Mouse (Mus musculus): ENCODE data around the gene Cisd2. TPM values are rescaled to one million over a fixed set of nuclear protein-coding genes. Genes with fewer than 3 reads are reported as not detected.
A peak's percentile ranks its signal among the peaks of the same experiment; 100 is the strongest.

The Cisd2 gene
- polyA plus RNA-seq, 1 experiment from 2014 or later: 28.9 TPM

DNA sequence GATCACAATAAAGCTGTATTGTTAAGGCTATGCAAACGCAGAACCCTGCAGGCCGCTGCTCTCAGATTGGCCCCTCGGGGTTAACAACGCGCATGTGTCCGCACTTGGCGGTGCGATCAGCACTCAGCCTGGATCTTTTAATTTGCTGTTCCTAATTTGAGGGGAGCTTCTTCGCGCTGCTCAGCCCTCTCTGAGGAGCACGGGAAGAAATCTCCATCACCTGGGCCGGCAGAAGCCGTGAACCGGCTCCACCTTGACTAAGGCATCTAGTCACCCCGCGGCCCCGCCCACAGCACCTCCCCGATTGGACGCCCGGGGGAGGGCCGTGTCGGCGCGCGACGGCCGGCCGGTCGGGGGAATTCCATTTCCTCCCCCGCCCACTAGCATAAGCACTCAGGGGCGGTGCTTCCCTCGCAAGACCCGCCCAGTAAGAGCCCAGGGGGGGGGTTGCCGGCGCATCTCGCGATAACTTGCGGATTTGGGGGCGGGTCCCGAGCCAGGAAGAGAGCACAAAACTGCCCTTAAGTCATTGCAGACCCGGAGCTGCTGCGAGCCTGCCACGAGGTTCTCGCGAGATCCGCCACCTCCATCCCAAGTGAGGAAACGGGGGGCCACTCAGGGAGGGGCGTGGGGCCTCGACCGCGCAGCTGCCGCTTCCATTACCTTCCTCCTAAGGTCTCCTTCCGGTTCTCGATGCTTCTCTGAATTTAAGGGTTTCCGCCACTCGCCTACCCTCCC, 14.2 kb upstream of the Cisd2 start, which contains the start of gene Ube2d3:
TSS of gene Ube2d3 (plus strand) at position 392 of the 738 bp plus-strand sequence.
- Histone ChIP-seq H3K27me3 (no peaks in the 10 kb centered on the region), H3K4me1 (replicated peaks) (peaks cover 23% of the 10 kb centered on the region), H3K9ac (peak within 1 kb of the TSS; percentile 97), H3K9me3 (replicated peaks) (no peaks in the 10 kb centered on the region), H3K4me3 (replicated peaks) (peak within 1 kb of the TSS; percentile 87), H3K4me2 (peak within 1 kb of the TSS; percentile 81), H3K36me3 (replicated peaks) (peaks cover 18% of the 10 kb centered on the region), H3K27ac (replicated peaks) (peak within 1 kb of the TSS; percentile 100)
- under 1% methylated on average over 56 of the region's 56 CpGs for WGBS (ENCODE audit: insufficient replicate concordance)
- ATAC-seq (ENCODE audit: insufficient read depth): peak; percentile 78

- Histone ChIP-seq H3K27ac (replicated peaks) (peak overlapping the region; percentile 100), H3K9ac (peak overlapping the region; percentile 97), H3K27me3 (no peaks in the 10 kb centered on the region), H3K36me3 (replicated peaks) (peaks cover 17% of the 10 kb centered on the region), H3K4me1 (replicated peaks) (peaks cover 18% of the 10 kb centered on the region), H3K4me2 (peak overlapping the region; percentile 81), H3K9me3 (replicated peaks) (no peaks in the 10 kb centered on the region), H3K4me3 (replicated peaks) (peak overlapping the region; percentile 87)
- WGBS (ENCODE audit: insufficient replicate concordance): 61% methylated on average over 14 of the region's 14 CpGs
- no peak for ATAC-seq (ENCODE audit: insufficient read depth)
These were observed 13.3 kb upstream of the Cisd2 start for GRCm38 (mm10) chr3:135436901-135437616.

- H3K4me2 ChIP-seq: peak overlapping the region; percentile 86
- peak; percentile 97 for ATAC-seq (ENCODE audit: insufficient read depth)
- H3K4me1 ChIP-seq (replicated peaks): peaks cover 31% of the 10 kb centered on the region
- H3K4me3 ChIP-seq (replicated peaks): peak overlapping the region; percentile 78
- 1% methylated on average over 101 of the region's 103 CpGs for WGBS (ENCODE audit: insufficient replicate concordance)
- peak overlapping the region; percentile 91 for H3K27ac ChIP-seq (replicated peaks)
- no peaks in the 10 kb centered on the region for H3K27me3 ChIP-seq
- H3K9me3 ChIP-seq (replicated peaks): no peaks in the 10 kb centered on the region
- H3K36me3 ChIP-seq (replicated peaks): no peaks in the 10 kb centered on the region; the same call in 1 of the 2 replicates
- peak overlapping the region; percentile 86 for H3K9ac ChIP-seq
These were observed 693 bp downstream of the Cisd2 start for GRCm38 (mm10) chr3:135422856-135423607.

DNA sequence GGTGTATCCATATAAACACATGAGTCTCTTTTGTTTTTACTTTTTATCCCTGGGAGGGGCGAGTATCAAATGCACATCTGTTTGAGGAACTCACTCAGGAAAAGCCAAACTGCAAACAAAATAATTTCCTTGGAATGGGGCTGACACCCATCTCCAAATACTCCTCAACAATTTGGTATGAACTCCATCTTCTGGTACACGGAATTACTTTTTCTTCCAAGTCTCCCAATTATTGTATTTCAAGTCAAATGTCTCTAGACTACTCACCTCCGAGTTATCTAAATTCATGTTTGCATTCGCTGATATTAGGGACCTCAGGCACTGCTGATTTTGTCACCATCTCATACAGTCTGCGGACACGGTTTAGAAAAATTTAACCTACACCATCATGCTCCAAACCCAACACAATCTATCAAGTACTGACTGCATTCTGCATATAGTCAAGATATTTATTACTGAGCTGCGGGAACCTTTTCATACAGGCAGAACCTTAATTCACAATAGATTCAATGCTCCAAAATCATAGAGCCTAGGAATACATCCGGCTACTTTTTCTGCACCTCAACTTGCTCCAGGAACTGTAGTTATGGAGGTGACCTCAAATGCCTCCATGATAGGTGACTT, 1.4 kb downstream of the Cisd2 start:
- peak overlapping the region; percentile 86 for H3K4me2 ChIP-seq
- peak overlapping the region; percentile 86 for H3K9ac ChIP-seq
- no peaks in the 10 kb centered on the region for H3K9me3 ChIP-seq (replicated peaks)
- H3K27me3 ChIP-seq: no peaks in the 10 kb centered on the region
- no peak for ATAC-seq (ENCODE audit: insufficient read depth)
- H3K4me3 ChIP-seq (replicated peaks): peak overlapping the region; percentile 78
- peaks cover 31% of the 10 kb centered on the region for H3K4me1 ChIP-seq (replicated peaks)
- 8% methylated on average over 8 of the region's 8 CpGs for WGBS (ENCODE audit: insufficient replicate concordance)
- peak overlapping the region; percentile 91 for H3K27ac ChIP-seq (replicated peaks)
- H3K36me3 ChIP-seq (replicated peaks): no peaks in the 10 kb centered on the region; the same call in 1 of the 2 replicates

- peak overlapping the region; percentile 86 for H3K4me2 ChIP-seq
- H3K4me1 ChIP-seq (replicated peaks): peaks cover 31% of the 10 kb centered on the region
- H3K27me3 ChIP-seq: no peaks in the 10 kb centered on the region
- peak overlapping the region; percentile 78; the same call in 1 of the 2 replicates for H3K4me3 ChIP-seq (replicated peaks)
- peaks cover 4% of the 10 kb centered on the region; the same call in 1 of the 2 replicates for H3K36me3 ChIP-seq (replicated peaks)
- H3K9ac ChIP-seq: 0 out of 2 replicates have a peak overlapping the region, but pooled peaks have one; percentile 23
- ATAC-seq (ENCODE audit: insufficient read depth): no peak
- H3K9me3 ChIP-seq (replicated peaks): no peaks in the 10 kb centered on the region
- H3K27ac ChIP-seq (replicated peaks): peak overlapping the region; percentile 43; the same call in 1 of the 2 replicates
These were observed 2.5 kb downstream of the Cisd2 start for GRCm38 (mm10) chr3:135421310-135421594.

GRCm38 (mm10) chr3:135420542-135421309, 3.0 kb downstream of the Cisd2 start:
- H3K36me3 ChIP-seq (replicated peaks): 0 out of 2 replicates have a peak, but pooled peaks cover 5% of the 10 kb centered on the region
- H3K9ac ChIP-seq: peak overlapping the region; percentile 23; the same call in 1 of the 2 replicates
- peak overlapping the region; percentile 43; the same call in 1 of the 2 replicates for H3K27ac ChIP-seq (replicated peaks)
- 57% methylated on average over 9 of the region's 9 CpGs for WGBS (ENCODE audit: insufficient replicate concordance)
- no peaks in the 10 kb centered on the region for H3K27me3 ChIP-seq
- no peak overlapping the region for H3K4me3 ChIP-seq (replicated peaks)
- no peak for ATAC-seq (ENCODE audit: insufficient read depth)
- no peaks in the 10 kb centered on the region for H3K9me3 ChIP-seq (replicated peaks)
- peak overlapping the region; percentile 86 for H3K4me2 ChIP-seq
- H3K4me1 ChIP-seq (replicated peaks): peaks cover 30% of the 10 kb centered on the region

DNA sequence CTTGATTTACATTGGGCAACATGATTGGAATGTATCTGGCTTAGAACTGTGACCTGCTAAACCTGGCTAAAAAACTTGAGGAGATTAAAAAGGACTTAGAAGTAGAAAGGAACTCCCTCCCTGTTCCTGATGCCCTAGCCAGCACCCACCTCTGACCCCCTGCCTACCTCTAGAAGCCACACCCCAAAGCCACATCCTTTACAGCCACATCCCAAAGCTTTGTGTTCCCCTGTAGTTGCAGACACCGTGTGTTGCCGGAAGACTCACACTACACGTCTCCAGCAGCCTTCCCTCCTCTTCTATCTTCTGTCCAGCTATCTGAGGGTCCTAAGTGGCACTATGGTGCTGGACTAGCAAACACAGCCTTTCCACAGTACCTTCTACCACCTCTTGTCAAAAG, 5.9 kb downstream of the Cisd2 start:
- no peak overlapping the region for H3K27ac ChIP-seq (replicated peaks)
- no peak overlapping the region for H3K4me3 ChIP-seq (replicated peaks)
- no peaks in the 10 kb centered on the region for H3K27me3 ChIP-seq
- H3K36me3 ChIP-seq (replicated peaks): 0 out of 2 replicates have a peak, but pooled peaks cover 10% of the 10 kb centered on the region
- no peak for ATAC-seq (ENCODE audit: insufficient read depth)
- no peak overlapping the region for H3K9ac ChIP-seq
- no peak overlapping the region for H3K4me2 ChIP-seq
- peaks cover 24% of the 10 kb centered on the region for H3K4me1 ChIP-seq (replicated peaks)
- WGBS (ENCODE audit: insufficient replicate concordance): 23% methylated on average over 3 of the region's 3 CpGs
- H3K9me3 ChIP-seq (replicated peaks): no peaks in the 10 kb centered on the region

- no peaks in the 10 kb centered on the region for H3K27me3 ChIP-seq
- H3K9ac ChIP-seq: no peak overlapping the region
- no peak overlapping the region for H3K4me2 ChIP-seq
- H3K9me3 ChIP-seq (replicated peaks): no peaks in the 10 kb centered on the region
- no peak overlapping the region for H3K4me3 ChIP-seq (replicated peaks)
- 74% methylated on average over 3 of the region's 3 CpGs for WGBS (ENCODE audit: insufficient replicate concordance)
- H3K36me3 ChIP-seq (replicated peaks): 0 out of 2 replicates have a peak, but pooled peaks cover 10% of the 10 kb centered on the region
- no peak for ATAC-seq (ENCODE audit: insufficient read depth)
- H3K27ac ChIP-seq (replicated peaks): no peak overlapping the region
- H3K4me1 ChIP-seq (replicated peaks): peaks cover 21% of the 10 kb centered on the region
These were observed 6.5 kb downstream of the Cisd2 start for GRCm38 (mm10) chr3:135417245-135417644.

GRCm38 (mm10) chr3:135411824-135412223, 11.9 kb downstream of the Cisd2 start:
- H3K36me3 ChIP-seq (replicated peaks): peaks cover 32% of the 10 kb centered on the region
- H3K4me3 ChIP-seq (replicated peaks): no peak overlapping the region
- H3K9ac ChIP-seq: no peak overlapping the region
- no peak overlapping the region for H3K4me2 ChIP-seq
- H3K27me3 ChIP-seq: no peaks in the 10 kb centered on the region
- WGBS (ENCODE audit: insufficient replicate concordance): 79% methylated on average over 9 of the region's 9 CpGs
- H3K27ac ChIP-seq (replicated peaks): no peak overlapping the region
- H3K4me1 ChIP-seq (replicated peaks): no peaks in the 10 kb centered on the region
- no peaks in the 10 kb centered on the region for H3K9me3 ChIP-seq (replicated peaks)
- ATAC-seq (ENCODE audit: insufficient read depth): no peak

DNA sequence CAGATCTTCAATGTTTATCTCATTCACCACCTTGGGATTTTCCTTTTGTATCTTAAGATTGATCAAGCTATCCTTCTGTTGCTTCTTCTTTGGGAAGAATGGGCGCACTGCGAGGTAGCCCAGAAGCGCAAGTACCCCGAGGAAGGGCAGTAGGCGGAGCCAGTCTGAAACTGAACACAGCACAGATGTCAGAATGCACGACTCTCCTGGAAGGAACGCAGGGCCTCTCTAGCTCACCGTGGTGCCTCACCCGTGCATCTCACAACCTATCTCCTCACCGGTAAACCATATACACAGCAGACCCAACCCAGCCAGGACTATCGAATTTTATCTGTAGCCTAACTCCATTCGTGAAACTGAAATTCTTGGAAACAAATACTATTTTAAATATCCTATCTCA, 12.7 kb downstream of the Cisd2 start:
- no peak overlapping the region for H3K27ac ChIP-seq (replicated peaks)
- peaks cover 35% of the 10 kb centered on the region for H3K36me3 ChIP-seq (replicated peaks)
- H3K9me3 ChIP-seq (replicated peaks): no peaks in the 10 kb centered on the region
- WGBS (ENCODE audit: insufficient replicate concordance): 80% methylated on average over 12 of the region's 12 CpGs
- ATAC-seq (ENCODE audit: insufficient read depth): no peak
- H3K4me3 ChIP-seq (replicated peaks): no peak overlapping the region
- H3K27me3 ChIP-seq: no peaks in the 10 kb centered on the region
- no peaks in the 10 kb centered on the region for H3K4me1 ChIP-seq (replicated peaks)
- H3K4me2 ChIP-seq: no peak overlapping the region
- no peak overlapping the region for H3K9ac ChIP-seq

Data from liver, embryonic 15.5 days (tissue).